Mouse (Mus musculus): ENCODE measurements around the gene U2af1l4.

U2af1l4 gene

DNA sequence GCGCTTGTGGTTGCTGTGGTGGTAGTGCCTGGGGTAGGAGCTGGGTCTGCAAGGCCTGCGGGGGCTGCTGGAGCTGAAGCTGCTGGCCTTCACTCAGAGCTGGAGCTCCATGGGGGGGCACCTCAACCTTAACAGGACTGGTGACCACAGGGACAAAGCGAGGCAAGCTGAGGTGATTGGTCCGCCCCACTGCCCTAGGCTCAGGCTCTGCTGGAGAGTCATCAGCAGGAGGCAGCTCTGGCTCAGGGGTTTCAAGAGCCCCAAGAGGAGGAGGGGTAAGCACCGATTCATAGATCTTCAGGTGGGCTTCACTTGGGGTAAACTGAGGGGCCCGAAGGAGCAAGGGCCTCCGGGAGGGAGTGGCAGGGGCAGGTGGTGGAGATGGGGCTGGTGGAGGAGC lies 22.1 kb downstream of the U2af1l4 start:
- in situ Hi-C loops (cut with MboI; ENCODE audit: unreplicated experiment in 2 of 2) = no loop called here

DNA sequence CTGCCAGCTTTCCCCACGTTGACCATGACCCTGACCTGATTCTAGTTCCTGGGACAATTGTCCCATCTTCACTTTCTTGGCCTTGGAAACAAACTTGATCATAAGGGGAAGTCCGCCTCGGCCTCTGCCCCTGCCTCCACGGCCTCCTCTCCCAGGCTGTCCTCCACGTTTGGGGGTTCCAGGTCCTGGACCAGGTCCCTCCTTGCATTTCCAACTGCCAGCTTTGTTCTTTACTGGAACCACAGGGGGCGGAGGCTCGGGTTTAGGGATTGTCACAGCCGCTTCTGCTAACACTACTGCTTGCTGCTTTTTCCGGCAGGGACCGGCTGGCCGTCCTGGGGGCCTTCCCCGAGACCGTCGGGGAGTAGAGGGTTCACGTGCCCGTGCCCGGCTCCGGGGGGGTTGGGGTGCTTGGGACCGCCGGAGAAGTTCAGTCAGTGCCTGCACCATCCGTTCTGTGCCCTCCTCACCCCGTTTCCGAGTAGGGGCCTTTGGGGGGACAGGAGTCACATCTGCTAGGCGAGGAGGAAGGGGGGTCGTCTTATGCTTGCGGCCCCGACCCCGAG lies 23.4 kb downstream of the U2af1l4 start:
- in situ Hi-C loops (cut with MboI; ENCODE audit: unreplicated experiment in 2 of 2) = no loop called here

DNA sequence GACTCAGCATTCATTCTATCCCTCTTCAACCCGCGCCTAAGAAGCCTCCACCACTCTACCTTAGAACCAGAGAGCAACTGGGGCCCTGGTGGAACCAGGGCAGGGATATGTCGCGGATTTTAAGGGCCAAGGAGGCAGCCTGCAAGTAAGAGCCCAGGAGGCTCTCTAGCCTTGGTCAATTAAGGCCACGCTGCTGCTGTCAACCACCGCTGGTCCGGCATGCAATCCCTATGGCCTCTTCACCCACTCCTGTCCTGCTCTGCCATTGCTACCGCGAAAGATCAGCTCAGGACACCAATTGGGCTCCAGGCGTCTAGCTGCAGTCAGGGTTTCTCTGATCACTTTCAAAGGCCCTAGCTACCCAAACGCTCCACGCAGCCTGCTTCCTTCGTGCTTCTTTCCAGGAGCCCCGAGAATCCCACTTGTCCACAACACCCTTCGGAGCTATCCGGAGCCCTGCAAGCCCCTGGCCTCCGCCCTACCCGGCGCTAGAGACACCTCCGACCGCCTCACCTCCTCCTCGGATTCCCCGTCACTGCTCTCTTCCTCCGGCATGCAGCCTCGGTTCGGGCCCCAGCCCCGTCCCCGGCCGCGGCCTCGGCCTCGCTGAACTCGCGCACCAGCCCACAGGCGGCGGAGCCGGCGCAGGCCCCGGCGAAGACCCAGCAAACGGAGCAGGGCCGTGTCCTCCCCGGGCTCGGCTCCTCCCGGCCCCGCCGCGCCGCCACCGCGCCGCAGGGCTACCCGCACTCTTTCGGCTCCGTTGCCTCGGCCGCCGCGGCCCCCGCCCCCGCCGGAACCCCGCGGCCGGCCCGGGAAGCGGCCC lies 25.0 kb downstream of the U2af1l4 start:
- in situ Hi-C loops (cut with MboI; ENCODE audit: unreplicated experiment in 2 of 2) = no loop called here

DNA sequence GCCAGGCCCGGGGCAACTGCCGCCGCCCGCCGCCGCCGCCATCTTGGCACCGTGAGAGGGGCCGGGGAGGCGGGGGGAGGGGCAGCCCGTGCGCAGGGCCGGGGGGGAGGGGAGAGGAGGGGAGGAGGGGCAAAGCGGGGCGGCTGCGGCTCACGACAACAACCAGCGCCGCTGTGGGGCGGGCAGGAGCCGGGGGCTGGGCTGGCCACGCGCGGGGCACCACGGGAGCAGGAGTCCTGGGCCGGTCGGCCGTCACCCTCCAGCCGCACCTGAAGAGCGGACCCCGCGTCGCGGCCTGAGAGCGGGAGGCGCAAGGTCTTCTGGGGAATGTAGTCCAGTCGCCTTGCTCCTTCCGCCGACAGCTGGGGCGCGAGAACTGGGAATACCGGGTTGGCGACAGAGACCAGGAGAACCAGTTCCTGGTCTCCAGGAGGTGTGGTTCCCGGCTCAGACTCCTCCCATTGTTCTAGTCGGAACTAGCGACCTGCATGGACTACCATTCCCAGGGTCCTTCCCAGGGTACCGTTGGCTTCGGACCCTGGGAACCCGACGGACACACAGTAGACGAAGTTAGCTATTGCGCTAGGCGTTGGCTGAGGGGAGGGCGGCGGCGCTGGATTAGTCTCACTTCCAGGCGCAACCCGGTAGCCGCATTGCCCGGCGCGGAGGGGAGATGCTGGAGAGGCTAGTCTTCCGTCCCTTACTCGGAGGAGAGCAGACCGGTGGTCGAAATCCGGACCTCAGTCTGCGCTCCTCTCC lies 25.8 kb downstream of the U2af1l4 start, which contains the start of gene Kmt2b:
Kmt2b (minus strand) TSS at position 51 of the 759 bp plus-strand sequence.
- in situ Hi-C loops (cut with MboI; ENCODE audit: unreplicated experiment in 2 of 2) = no loop called here

DNA sequence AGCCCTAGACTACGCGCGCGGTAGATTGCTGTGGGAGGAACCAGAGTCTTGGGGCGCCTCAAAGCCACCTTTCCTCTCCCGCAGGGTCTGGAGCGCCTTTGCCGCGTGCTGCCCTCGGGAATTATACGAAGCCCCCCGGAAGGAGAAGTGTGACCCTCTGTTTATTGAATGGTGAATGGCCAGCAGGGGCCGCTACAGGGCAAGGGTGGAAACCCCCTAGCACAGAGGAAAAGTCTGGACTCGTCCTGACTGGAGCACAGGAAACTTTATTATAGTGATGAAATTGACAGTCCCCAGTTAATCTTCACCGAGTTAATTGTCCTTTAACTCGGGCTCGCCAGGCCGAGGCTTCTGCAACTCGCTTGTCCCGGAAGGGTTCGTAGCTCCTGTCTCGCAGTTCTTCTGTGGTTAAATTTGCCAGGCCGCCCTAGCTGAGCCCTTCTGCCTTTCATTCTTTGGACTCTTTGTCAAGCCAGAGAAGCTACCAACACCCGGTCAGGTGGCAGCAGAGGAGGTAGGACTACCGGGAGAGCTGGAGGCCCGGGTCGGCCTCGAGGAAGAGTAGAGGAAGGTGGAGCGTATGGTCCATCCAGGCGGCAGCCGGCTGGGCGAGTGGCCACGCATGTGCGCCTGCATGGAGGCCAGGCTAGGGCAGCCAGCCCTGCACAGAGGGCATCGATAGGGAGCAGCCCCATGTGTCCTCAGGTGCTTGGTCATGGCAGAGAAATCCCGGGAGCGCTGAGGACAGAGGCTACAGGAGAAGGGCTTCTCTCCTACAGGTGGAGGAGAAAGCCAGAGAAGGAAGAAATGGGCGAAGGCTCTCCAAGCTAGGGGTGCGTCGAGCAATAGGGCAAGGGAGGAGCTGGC lies 26.6 kb downstream of the U2af1l4 start:
- in situ Hi-C loops (cut with MboI; ENCODE audit: unreplicated experiment in 2 of 2) = no loop called here

DNA sequence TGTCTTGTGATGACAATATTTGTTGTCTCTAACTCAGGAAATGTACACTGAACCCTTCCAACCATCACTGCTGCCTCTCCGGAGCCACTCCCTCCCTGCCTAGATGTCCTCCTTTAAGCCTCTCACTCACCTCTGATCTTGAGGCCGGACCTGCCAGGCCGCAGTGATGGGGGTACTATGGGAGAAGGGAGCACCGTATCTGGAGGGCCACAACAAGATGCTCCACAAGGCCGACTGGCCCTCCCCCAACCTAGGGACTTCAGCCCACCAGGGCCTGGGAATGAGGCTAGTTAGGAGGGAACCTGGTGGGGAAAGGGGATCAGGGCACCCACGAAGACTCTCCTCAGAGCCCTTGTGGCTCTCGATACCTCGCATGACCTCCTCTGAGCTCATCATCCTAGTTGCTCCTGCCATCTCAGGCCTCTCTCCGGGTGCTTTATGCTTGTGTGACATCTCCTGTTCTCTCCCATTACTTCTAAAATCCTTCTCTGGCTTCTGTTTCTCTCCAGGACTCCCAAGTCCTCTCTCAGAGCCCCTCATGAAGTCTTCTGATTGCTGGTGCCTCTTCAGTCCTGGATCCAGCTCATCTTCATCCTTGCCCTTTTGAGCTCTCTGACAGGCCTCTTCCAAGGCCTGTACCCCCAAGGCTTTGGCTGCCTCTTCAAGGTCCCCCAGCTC lies 28.0 kb downstream of the U2af1l4 start:
- in situ Hi-C loops (cut with MboI; ENCODE audit: unreplicated experiment in 2 of 2) = no loop called here

DNA sequence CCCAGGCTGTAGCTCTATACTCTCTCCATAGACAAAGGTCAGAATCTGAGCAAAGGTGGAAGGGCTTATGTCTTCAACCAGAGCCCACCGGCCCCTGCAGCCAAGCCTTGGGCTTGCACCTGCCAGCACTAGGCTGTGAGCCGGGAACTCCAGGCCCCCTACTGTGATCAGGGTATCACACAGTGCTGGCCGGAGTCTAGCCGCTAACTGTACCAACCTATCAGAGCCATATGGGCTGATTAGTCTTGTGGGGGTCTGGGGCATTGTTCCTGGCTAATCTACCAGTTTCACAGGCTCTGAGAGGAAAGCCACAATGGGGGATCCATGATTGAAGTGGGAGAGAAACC lies 28.5 kb downstream of the U2af1l4 start:
- in situ Hi-C loops (cut with MboI; ENCODE audit: unreplicated experiment in 2 of 2) = no loop called here

DNA sequence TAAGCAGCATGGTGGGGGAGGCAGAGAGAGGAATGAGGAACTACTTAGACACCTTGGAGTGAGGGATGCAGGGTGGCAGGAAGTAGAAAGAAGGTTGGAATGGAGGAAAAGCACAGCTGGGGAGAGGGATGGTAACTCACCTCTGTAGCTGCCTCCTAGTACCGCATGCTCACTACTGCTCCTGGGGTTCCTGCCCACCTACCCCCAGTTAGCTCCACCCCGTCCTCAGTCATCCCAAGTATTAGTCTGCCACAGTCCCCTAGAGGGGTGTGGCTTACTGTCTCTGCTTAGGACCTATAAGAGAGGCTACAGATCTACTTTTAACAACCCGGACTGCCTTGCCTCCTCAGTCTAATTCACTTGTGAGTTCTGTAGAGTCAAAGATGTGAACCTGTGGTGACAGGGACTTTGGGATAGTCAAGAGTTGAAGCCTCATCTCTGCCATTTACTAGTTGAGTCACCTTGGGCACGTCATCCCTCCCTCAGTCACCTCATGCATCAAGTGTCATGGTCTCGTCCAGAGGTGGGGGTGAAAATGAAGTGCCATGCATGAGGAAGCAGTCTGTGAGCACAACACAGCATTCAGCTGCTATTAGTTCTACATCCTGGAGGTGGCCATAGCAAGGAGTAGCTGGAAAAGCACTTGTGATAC lies 29.8 kb downstream of the U2af1l4 start:
- in situ Hi-C loops (cut with MboI; ENCODE audit: unreplicated experiment in 2 of 2) = no loop called here

DNA sequence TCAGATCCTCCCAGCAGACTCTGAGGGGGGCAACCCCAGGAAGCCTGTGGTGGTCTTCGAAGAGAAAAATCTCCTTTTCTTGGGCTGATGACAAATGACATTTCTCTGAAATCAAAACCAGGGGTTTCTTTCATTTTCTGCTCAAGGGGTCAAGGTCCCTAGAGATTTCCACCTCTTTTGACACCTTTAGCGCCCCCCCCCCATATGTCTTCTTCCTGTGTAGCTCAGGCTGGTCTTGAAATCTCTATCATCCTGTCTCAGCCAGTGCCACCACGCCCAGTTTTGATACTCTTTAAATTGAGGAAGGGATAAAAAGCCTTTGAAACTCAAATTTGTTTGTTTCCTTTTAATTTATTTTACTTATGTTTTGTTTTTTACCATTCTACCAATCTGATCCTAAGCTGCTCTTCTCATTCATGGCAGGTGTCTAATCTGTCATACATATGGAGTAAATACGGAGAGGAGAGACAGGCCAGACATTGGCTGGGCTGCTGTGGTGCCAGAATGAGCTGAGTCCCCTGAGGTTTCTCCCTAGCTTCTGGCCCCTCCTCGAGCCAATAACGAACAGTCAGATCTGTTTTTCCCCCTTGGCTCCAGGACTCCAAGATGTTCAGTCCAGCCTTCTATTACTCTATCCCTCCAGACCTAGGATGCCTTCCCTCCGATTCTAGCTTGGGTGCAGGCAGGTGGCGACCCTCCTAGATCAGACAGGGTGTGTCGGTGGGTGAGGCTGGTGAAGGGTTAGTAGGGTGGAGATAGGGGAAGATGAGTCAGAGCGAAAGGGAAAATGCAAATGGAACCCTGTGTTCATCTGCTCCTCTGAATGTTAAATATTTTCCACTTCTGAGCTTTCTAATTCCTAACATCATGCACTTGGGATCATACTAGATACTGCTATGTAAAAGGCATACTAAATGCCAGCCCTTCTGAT lies 30.7 kb downstream of the U2af1l4 start:
- in situ Hi-C loops (cut with MboI; ENCODE audit: unreplicated experiment in 2 of 2) = no loop called here

DNA sequence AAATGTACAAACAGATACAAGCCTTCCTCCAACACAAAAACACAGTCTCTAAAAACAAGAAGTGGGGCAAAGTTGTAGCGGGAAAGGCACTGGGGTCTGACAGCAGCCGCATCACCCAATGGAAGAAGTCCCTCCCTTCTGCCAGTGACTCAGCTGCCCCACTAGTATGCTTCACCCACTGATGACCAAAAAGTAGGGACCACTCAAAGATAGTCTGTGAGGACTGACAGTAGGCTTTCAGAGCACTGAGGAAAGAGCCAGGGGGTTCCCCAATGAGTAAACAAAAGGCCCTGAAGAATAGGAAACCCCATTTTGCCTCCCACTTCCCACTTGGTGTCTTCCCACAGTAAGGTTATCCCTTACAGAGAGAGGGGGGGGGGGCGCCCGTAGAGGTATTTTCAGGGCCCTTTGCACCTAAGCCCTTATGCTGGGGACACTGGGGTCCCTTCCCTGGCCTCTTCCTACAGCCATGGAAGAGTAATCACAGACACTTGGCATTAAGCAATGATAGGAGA lies 31.5 kb downstream of the U2af1l4 start:
- in situ Hi-C loops (cut with MboI; ENCODE audit: unreplicated experiment in 2 of 2) = no loop called here

DNA sequence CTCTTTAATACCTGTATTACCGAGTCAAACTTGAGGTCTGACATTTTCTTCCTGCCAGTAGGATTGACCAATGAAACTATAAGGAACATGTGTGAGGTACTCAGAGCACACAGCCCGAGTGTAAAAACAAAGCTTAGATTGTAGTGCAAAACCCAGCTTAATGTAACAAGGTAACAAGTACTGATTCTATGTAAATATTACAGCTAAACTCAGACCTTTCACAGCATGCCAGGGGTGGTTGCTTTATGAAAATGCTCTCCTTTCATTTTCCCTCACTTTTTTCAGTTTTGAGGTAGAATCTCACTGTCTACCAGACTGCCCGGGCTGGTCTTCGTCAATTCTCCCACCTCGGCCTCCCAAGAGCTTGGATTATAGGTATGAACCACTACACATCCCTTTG lies 33.0 kb downstream of the U2af1l4 start:
- in situ Hi-C loops (cut with MboI; ENCODE audit: unreplicated experiment in 2 of 2) = no loop called here

DNA sequence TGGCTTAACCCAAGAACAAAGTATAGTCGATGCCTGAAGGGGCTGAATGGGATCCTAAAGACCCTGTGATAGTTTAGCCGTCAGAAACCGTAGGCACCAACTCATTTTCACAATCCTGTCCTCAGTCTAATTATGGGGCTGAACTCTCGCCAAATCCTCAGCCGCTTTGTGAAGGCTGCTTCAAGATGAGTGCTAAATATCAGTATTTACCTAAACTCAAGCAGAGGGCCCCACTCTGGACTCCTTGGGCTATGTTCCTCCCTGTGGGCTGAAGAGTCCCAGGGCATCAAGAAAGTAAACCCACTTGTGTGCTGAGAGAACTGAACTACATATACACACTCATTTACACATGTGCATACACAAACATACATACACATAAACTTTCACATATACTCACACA lies 33.7 kb downstream of the U2af1l4 start:
- in situ Hi-C loops (cut with MboI; ENCODE audit: unreplicated experiment in 2 of 2) = no loop called here

DNA sequence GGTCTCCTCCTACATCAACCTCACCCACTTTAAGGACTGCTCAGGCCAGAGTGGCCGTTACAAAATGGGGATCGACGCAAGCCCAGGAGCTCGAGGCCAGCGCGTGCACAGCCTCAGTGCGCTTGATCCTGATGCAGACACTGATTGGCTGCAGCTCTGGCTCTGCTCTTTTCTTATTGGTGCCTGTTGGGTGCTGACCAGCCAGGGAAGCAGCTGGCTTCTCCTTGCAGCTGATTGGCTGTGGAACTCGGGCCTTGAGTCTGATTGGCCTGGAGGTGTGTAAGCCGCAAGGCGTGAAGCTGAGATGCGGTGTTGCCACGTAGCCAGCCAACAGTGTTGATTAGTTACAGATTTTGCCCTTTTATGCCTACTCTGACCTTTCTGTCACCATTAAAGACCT lies 35.7 kb downstream of the U2af1l4 start, which contains the start of gene Zbtb32:
Zbtb32 (minus strand) TSS at position 124 of the 400 bp plus-strand sequence.
- in situ Hi-C loops (cut with MboI; ENCODE audit: unreplicated experiment in 2 of 2) = no loop called here

DNA sequence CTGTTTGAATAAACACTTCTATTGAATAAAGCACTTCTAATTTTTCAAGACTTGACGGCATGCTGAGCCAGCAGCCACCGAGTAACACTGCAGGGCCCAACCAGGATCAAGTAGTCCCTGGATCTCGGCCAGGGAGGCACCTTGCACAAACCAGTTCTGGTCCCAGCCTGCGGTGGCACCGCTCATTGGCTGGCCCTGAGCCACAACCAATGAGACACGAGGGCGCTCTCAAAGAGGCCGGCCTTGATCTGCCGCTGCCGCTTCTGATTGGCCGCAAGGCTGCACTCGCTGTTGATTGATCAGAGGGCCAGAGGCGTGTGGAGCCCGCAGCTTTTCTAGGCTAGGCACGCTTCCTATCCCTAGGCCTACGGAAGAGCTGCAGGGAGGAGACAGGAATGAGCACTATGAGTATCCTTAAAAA lies 36.8 kb downstream of the U2af1l4 start:
- in situ Hi-C loops (cut with MboI; ENCODE audit: unreplicated experiment in 2 of 2) = loop anchor here in 1 of 2 experiments (25.0 kb wide), 1 partner anchor 263 kb away; no protein-coding TSS in a partner anchor

DNA sequence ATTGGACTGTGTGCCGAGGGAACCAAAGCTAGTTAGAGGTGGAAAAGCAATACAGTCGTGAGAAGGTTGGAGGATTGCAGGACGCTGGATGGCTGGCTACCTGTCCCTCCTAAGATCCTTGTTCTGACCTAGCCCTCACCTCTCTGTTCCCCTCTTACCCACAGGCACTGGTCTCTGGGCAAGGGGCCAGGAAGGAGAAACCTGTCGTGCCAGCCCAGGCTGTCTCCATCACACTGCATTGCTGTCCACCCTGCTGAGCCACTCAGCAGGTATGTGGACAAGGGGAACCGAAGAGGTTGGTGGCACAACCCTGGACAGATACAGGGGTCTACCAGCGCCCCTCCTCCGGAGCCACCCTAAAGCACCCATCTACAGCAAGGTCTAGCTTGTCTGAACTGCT lies 37.5 kb downstream of the U2af1l4 start:
- in situ Hi-C loops (cut with MboI; ENCODE audit: unreplicated experiment in 2 of 2) = loop anchor here in 1 of 2 experiments (25.0 kb wide), 1 partner anchor 263 kb away; no protein-coding TSS in a partner anchor

DNA sequence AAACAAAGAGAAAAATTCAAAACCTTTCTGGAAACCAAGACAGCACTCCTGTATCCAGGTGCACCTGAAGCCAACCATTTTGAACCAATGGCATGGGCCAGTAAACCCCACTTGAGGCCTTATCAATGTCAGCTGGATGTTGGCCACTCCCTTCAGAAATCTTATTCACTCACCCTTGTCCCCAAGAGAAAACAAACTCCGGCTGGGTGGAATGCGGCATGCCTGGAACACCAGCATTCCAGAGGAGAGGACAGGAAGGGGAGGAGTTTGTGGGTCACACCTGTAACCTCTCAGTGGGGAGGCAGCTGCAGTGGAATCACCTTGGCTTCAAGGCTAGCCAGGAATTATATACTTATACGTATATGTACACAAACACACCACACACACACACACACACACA lies 39.5 kb downstream of the U2af1l4 start:
- in situ Hi-C loops (cut with MboI; ENCODE audit: unreplicated experiment in 2 of 2) = loop anchor here in 1 of 2 experiments (25.0 kb wide), 1 partner anchor 265 kb away; no protein-coding TSS in a partner anchor

DNA sequence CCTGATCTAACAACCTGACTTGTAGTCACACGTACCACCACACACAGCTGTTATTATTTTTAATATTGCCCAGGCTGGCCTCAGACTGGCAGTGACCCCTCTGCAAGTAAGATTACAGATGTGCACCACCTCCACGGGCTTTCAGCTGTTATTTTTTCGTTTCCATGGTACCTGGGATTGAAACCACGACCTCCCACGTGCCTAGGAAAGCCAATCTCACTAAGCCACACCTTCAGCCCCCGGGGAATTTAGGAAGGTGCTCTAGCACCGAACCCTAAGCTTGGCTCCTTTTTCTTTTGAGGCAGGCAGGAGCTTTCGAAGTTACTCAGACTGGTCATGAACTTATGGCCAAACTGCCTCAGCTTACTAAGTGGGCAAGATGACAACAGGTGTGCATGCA lies 41.3 kb downstream of the U2af1l4 start:
- in situ Hi-C loops (cut with MboI; ENCODE audit: unreplicated experiment in 2 of 2) = loop anchor here in 1 of 2 experiments (25.0 kb wide), 1 partner anchor 267 kb away; no protein-coding TSS in a partner anchor

DNA sequence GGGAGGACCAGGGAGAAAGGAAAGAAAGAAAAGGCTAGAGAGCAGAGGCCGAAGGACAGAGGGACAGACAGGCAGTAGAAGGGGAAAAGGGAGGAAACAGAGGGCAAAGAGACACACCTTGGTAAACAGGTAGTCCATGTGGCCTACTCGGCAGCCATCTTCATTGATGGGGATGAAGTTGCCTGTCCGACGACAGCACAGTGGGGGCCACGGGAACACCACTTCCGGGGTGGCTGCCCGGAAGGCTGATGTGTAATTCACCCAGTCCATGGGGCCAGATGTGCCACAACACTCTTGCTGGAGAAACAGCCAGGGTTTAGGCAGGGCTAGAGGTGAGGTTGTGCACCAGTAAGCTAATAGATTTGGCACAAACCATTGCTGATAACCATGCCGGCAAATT lies 41.8 kb downstream of the U2af1l4 start:
- in situ Hi-C loops (cut with MboI; ENCODE audit: unreplicated experiment in 2 of 2) = loop anchor here in 1 of 2 experiments (5.0 to 25.0 kb wide), 2 partner anchors 113 to 268 kb away; partner anchors contain the start of gene Prodh2
